Mouse (Mus musculus) hindlimb bud, embryonic 11.5 days (tissue): ENCODE results near the gene Plxna1.

Experiments
- DNase-seq: peaks from one replicate; pipeline ENCODE4 v3.0.0-alpha.2; 2012; ENCODE audit warnings: low read depth, low spot score; ENCODE audit errors: extremely low spot score

Plxna1 gene

GRCm38 (mm10) chr6:89333964-89334702, 28.3 kb downstream of the Plxna1 start:
- DNase-seq: no peak

- DNase-seq: no peak
Observed at GRCm38 (mm10) chr6:89330957-89331356, 31.5 kb downstream of the Plxna1 start.

GRCm38 (mm10) chr6:89328634-89329033, 33.8 kb downstream of the Plxna1 start:
- no peak for DNase-seq

- no peak for DNase-seq
Observed at GRCm38 (mm10) chr6:89327746-89328491, 34.5 kb downstream of the Plxna1 start.

GRCm38 (mm10) chr6:89324842-89325241, 37.6 kb downstream of the Plxna1 start:
- DNase-seq: no peak

- DNase-seq: no peak
Observed at GRCm38 (mm10) chr6:89315263-89315662, 47.2 kb downstream of the Plxna1 start.

- no peak for DNase-seq
Observed at GRCm38 (mm10) chr6:89311518-89311917, 50.9 kb downstream of the Plxna1 start.

GRCm38 (mm10) chr6:89310236-89310635, 52.2 kb downstream of the Plxna1 start:
- DNase-seq: no peak

- no peak for DNase-seq
Observed at GRCm38 (mm10) chr6:89308213-89308973, 54.0 kb downstream of the Plxna1 start.

- no peak for DNase-seq
Observed at GRCm38 (mm10) chr6:89304375-89305058, 57.9 kb downstream of the Plxna1 start.

GRCm38 (mm10) chr6:89299818-89300217, 62.6 kb downstream of the Plxna1 start:
- DNase-seq: no peak

GRCm38 (mm10) chr6:89296909-89297695, 65.3 kb downstream of the Plxna1 start:
- DNase-seq: no peak

GRCm38 (mm10) chr6:89296001-89296709, 66.3 kb downstream of the Plxna1 start:
- no peak for DNase-seq

GRCm38 (mm10) chr6:89294621-89295020, 67.8 kb downstream of the Plxna1 start:
- DNase-seq: no peak

- DNase-seq: no peak
Observed at GRCm38 (mm10) chr6:89291494-89291893, 70.9 kb downstream of the Plxna1 start.

- no peak for DNase-seq
Observed at GRCm38 (mm10) chr6:89288156-89288555, 74.3 kb downstream of the Plxna1 start.

GRCm38 (mm10) chr6:89286700-89287428, 75.6 kb downstream of the Plxna1 start:
- DNase-seq: no peak

- no peak for DNase-seq
Observed at GRCm38 (mm10) chr6:89286286-89286655, 76.1 kb downstream of the Plxna1 start.
